Mouse (Mus musculus): ENCODE results near the gene Dync1h1. TPM values are rescaled to one million over a fixed set of nuclear protein-coding genes. Genes with fewer than 3 reads are reported as not detected.

Dync1h1 gene
- polyA plus RNA-seq, 1 experiment: 214 TPM

GRCm38 (mm10) chr12:110588622-110589021 is 12.6 kb upstream of the Dync1h1 start:
- peaks cover 6% of the 10 kb centered on the region for H3K4me1 ChIP-seq (ENCODE audit: control insufficient read depth, insufficient read depth, low read length)
- no peak overlapping the region for H3K4me3 ChIP-seq (ENCODE audit: control insufficient read depth, low read depth, low read length)
- H3K36me3 ChIP-seq (ENCODE audit: control insufficient read depth, insufficient read depth, low read length): no peaks in the 10 kb centered on the region
- H3K27ac ChIP-seq (ENCODE audit: control insufficient read depth, insufficient read depth, low read depth, low read length): no peak overlapping the region
- H3K27me3 ChIP-seq (ENCODE audit: control insufficient read depth, insufficient read depth, low read length): no peaks in the 10 kb centered on the region
- TF ChIP-seq CTCF (IDR thresholded peaks at IDR 0.05; ENCODE audit: control insufficient read depth, insufficient read depth, insufficient replicate concordance, low read depth, low read length): no peak
- TF ChIP-seq POLR2A (IDR thresholded peaks at IDR 0.05; ENCODE audit: control insufficient read depth, low read depth, low read length): no peak

- Histone ChIP-seq H3K4me3 (ENCODE audit: control insufficient read depth, low read depth, low read length) (peak overlapping the region; percentile 100), H3K27ac (ENCODE audit: control insufficient read depth, insufficient read depth, low read depth, low read length) (peak overlapping the region; percentile 99), H3K36me3 (ENCODE audit: control insufficient read depth, insufficient read depth, low read length) (no peaks in the 10 kb centered on the region), H3K4me1 (ENCODE audit: control insufficient read depth, insufficient read depth, low read length) (peaks cover 6% of the 10 kb centered on the region), H3K27me3 (ENCODE audit: control insufficient read depth, insufficient read depth, low read length) (no peaks in the 10 kb centered on the region)
- TF ChIP-seq CTCF (IDR thresholded peaks at IDR 0.05; ENCODE audit: control insufficient read depth, insufficient read depth, insufficient replicate concordance, low read depth, low read length) (no peak), POLR2A (IDR thresholded peaks at IDR 0.05; ENCODE audit: control insufficient read depth, low read depth, low read length) (no peak)
Measured at GRCm38 (mm10) chr12:110590804-110591259, 10.4 kb upstream of the Dync1h1 start.

GRCm38 (mm10) chr12:110591260-110591883 is 9.9 kb upstream of the Dync1h1 start:
- Histone ChIP-seq H3K27ac (ENCODE audit: control insufficient read depth, insufficient read depth, low read depth, low read length) (peak overlapping the region; percentile 99), H3K36me3 (ENCODE audit: control insufficient read depth, insufficient read depth, low read length) (no peaks in the 10 kb centered on the region), H3K4me1 (ENCODE audit: control insufficient read depth, insufficient read depth, low read length) (peaks cover 6% of the 10 kb centered on the region), H3K4me3 (ENCODE audit: control insufficient read depth, low read depth, low read length) (peak overlapping the region; percentile 100), H3K27me3 (ENCODE audit: control insufficient read depth, insufficient read depth, low read length) (no peaks in the 10 kb centered on the region)
- TF ChIP-seq CTCF (IDR thresholded peaks at IDR 0.05; ENCODE audit: control insufficient read depth, insufficient read depth, insufficient replicate concordance, low read depth, low read length) (no peak), POLR2A (IDR thresholded peaks at IDR 0.05; ENCODE audit: control insufficient read depth, low read depth, low read length) (peak; percentile 95)

- Histone ChIP-seq H3K27me3 (ENCODE audit: control insufficient read depth, insufficient read depth, low read length) (no peaks in the 10 kb centered on the region), H3K27ac (ENCODE audit: control insufficient read depth, insufficient read depth, low read depth, low read length) (no peak overlapping the region), H3K4me1 (ENCODE audit: control insufficient read depth, insufficient read depth, low read length) (peaks cover 4% of the 10 kb centered on the region; the same call in 1 of the 2 replicates), H3K4me3 (ENCODE audit: control insufficient read depth, low read depth, low read length) (no peak overlapping the region), H3K36me3 (ENCODE audit: control insufficient read depth, insufficient read depth, low read length) (no peaks in the 10 kb centered on the region)
- TF ChIP-seq CTCF (IDR thresholded peaks at IDR 0.05; ENCODE audit: control insufficient read depth, insufficient read depth, insufficient replicate concordance, low read depth, low read length) (peak; percentile 52; the same call in 1 of the 2 replicates), POLR2A (IDR thresholded peaks at IDR 0.05; ENCODE audit: control insufficient read depth, low read depth, low read length) (no peak)
Measured at GRCm38 (mm10) chr12:110598527-110598926, 2.7 kb upstream of the Dync1h1 start.

GRCm38 (mm10) chr12:110599791-110600190 is 1.5 kb upstream of the Dync1h1 start:
- Histone ChIP-seq H3K36me3 (ENCODE audit: control insufficient read depth, insufficient read depth, low read length) (no peaks in the 10 kb centered on the region), H3K4me3 (ENCODE audit: control insufficient read depth, low read depth, low read length) (peak overlapping the region; percentile 10; the same call in 1 of the 2 replicates)

GRCm38 (mm10) chr12:110600225-110600991 is 844 bp upstream of the Dync1h1 start:
- Histone ChIP-seq H3K36me3 (ENCODE audit: control insufficient read depth, insufficient read depth, low read length) (no peaks in the 10 kb centered on the region), H3K27ac (ENCODE audit: control insufficient read depth, insufficient read depth, low read depth, low read length) (no peak overlapping the region), H3K27me3 (ENCODE audit: control insufficient read depth, insufficient read depth, low read length) (no peaks in the 10 kb centered on the region), H3K4me1 (ENCODE audit: control insufficient read depth, insufficient read depth, low read length) (peaks cover 4% of the 10 kb centered on the region), H3K4me3 (ENCODE audit: control insufficient read depth, low read depth, low read length) (peak overlapping the region; percentile 98)
- TF ChIP-seq CTCF (IDR thresholded peaks at IDR 0.05; ENCODE audit: control insufficient read depth, insufficient read depth, insufficient replicate concordance, low read depth, low read length) (no peak), POLR2A (IDR thresholded peaks at IDR 0.05; ENCODE audit: control insufficient read depth, low read depth, low read length) (no peak)

More at GRCm38 (mm10) chr12:110599791-110600190, 1.5 kb upstream of the Dync1h1 start:
- H3K27ac ChIP-seq (ENCODE audit: control insufficient read depth, insufficient read depth, low read depth, low read length): no peak overlapping the region
- no peak for TF ChIP-seq POLR2A (IDR thresholded peaks at IDR 0.05; ENCODE audit: control insufficient read depth, low read depth, low read length)
- no peak for TF ChIP-seq CTCF (IDR thresholded peaks at IDR 0.05; ENCODE audit: control insufficient read depth, insufficient read depth, insufficient replicate concordance, low read depth, low read length)
- H3K27me3 ChIP-seq (ENCODE audit: control insufficient read depth, insufficient read depth, low read length): no peaks in the 10 kb centered on the region
- H3K4me1 ChIP-seq (ENCODE audit: control insufficient read depth, insufficient read depth, low read length): peaks cover 4% of the 10 kb centered on the region

GRCm38 (mm10) chr12:110606161-110606560 is 4.9 kb downstream of the Dync1h1 start:
- no peak for TF ChIP-seq POLR2A (IDR thresholded peaks at IDR 0.05; ENCODE audit: control insufficient read depth, low read depth, low read length)
- TF ChIP-seq CTCF (IDR thresholded peaks at IDR 0.05; ENCODE audit: control insufficient read depth, insufficient read depth, insufficient replicate concordance, low read depth, low read length): no peak
- no peaks in the 10 kb centered on the region for H3K36me3 ChIP-seq (ENCODE audit: control insufficient read depth, insufficient read depth, low read length)
- H3K27me3 ChIP-seq (ENCODE audit: control insufficient read depth, insufficient read depth, low read length): no peaks in the 10 kb centered on the region

More at GRCm38 (mm10) chr12:110606161-110606560, 4.9 kb downstream of the Dync1h1 start:
- H3K27ac ChIP-seq (ENCODE audit: control insufficient read depth, insufficient read depth, low read depth, low read length): no peak overlapping the region
- H3K4me1 ChIP-seq (ENCODE audit: control insufficient read depth, insufficient read depth, low read length): peaks cover 4% of the 10 kb centered on the region
- H3K4me3 ChIP-seq (ENCODE audit: control insufficient read depth, low read depth, low read length): no peak overlapping the region
